Mouse (Mus musculus) heart, embryonic 13.5 days (tissue): ENCODE measurements around the gene Srgap1. TPM values are rescaled to one million over a fixed set of nuclear protein-coding genes. Genes with fewer than 3 reads are reported as not detected.

Experiments
- ATAC-seq: fragments of 200-750 bp; cut with Nextera tagmentation; 2 replicates; pipeline ENCODE4 v1.8.0; 2017; ENCODE audit warnings: moderate TSS enrichment; ENCODE audit not compliant: insufficient number of reproducible peaks, low FRiP score, low TSS enrichment; ENCODE audit errors: extremely low read depth
- H3K27ac ChIP-seq: fragments of 300-500 bp; sonication (generic); replicated peaks from 2 replicates; pipeline ENCODE4 v1.5.1; 2015; ENCODE audit warnings: moderate library complexity, mild to moderate bottlenecking, inconsistent platforms
- H3K27me3 ChIP-seq: fragments of 300-500 bp; sonication (generic); replicated peaks from 2 replicates; pipeline ENCODE4 v1.6.1; 2015; ENCODE audit warnings: mild to moderate bottlenecking, inconsistent platforms
- H3K36me3 ChIP-seq: fragments of 300-500 bp; sonication (generic); 2 replicates; pipeline ENCODE4 v1.6.1; 2015; ENCODE audit warnings: mild to moderate bottlenecking, inconsistent platforms
- H3K4me1 ChIP-seq: fragments of 300-500 bp; sonication (generic); 2 replicates; pipeline ENCODE4 v1.6.1; 2015; ENCODE audit warnings: inconsistent platforms
- H3K4me2 ChIP-seq: fragments of 300-500 bp; sonication (generic); 2 replicates; pipeline ENCODE4 v1.6.1; 2015; ENCODE audit warnings: inconsistent platforms, mild to moderate bottlenecking, moderate library complexity
- H3K4me3 ChIP-seq: fragments of 300-500 bp; sonication (generic); 2 replicates; pipeline ENCODE4 v1.5.1; 2015; ENCODE audit warnings: moderate library complexity, mild to moderate bottlenecking, inconsistent platforms
- H3K9ac ChIP-seq: fragments of 300-500 bp; sonication (generic); 2 replicates; pipeline ENCODE4 v1.6.1; 2015; ENCODE audit warnings: inconsistent platforms, mild to moderate bottlenecking, moderate library complexity
- H3K9me3 ChIP-seq: fragments of 300-500 bp; sonication (generic); 2 replicates; pipeline ENCODE4 v1.6.1; 2016; ENCODE audit warnings: inconsistent platforms
- WGBS: fragments of 180-500 bp; shearing (Covaris S2); methylation state at CpG from one replicate; pipeline ENCODE4 v1.1.7; 2015; ENCODE audit warnings: mixed read lengths; 5-methylcytosine and 5-hydroxymethylcytosine counted together
- polyA plus RNA-seq: library from polyadenylated mRNA; unstranded; fragments of >200 nt; fragmentation: Nextera tagmentation; extraction: Ambion mirVana; gene quantifications from 2 replicates; pipeline ENCODE4 v1.2.1, GENCODE M21; 2015

Srgap1 gene
- polyA plus RNA-seq, 1 experiment from 2014 or later = 8.9 TPM

DNA sequence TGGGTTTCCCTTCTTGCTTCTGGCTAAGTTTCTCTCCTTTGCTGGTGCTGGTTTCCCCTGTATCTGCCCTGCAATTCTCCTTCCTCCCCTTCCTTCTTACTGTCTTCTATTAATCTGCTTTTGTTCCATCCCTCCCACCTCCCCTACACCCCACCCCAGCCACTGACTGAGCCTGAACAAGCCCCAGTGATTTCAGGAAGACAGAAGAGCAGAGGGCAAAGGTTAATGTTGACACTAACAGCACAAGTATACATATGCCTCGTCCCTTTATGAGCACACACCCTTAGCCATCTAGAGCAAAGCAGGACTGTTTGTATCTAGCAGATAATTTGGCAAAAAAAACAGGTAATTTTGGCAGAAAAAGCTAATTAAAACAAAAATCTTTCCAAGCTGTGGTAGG lies 291.3 kb downstream of the Srgap1 start:
- 44% methylated on average over 1 of the region's 1 CpGs for whole genome bisulfite sequencing
- peaks cover 12% of the 10 kb centered on the region for H3K36me3 ChIP-seq

DNA sequence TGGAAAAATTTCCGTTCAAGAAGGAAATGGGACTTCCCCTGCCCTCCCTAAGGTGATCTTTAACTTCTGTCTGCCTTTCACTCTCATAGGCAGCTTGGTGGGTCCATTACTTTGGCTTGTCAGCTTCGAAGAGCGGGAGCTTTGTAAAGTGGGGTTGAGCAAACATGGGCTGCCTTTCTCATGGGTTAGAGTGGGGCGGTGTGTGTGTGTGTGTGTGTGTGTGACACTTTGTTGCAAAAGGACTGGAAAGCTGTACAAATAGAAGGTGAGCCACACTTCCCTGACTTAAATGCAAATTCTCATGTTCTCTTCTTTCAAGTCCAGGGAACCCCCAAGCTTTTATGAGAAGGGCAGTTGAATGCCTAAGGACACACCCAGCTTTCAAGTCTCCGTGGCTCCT lies 292.9 kb downstream of the Srgap1 start:
- H3K36me3 ChIP-seq = peaks cover 23% of the 10 kb centered on the region
- no peaks in the 10 kb centered on the region for H3K27me3 ChIP-seq
- WGBS = 73% methylated on average over 5 of the region's 5 CpGs
- no peak overlapping the region for H3K9ac ChIP-seq
- no peak overlapping the region for H3K4me3 ChIP-seq
- H3K9me3 ChIP-seq = no peaks in the 10 kb centered on the region
- H3K4me1 ChIP-seq = no peaks in the 10 kb centered on the region
- H3K4me2 ChIP-seq = no peak overlapping the region
- no peak for ATAC-seq
- H3K27ac ChIP-seq = no peak overlapping the region

More for the DNA sequence above, 291.3 kb downstream of the Srgap1 start:
- no peaks in the 10 kb centered on the region for H3K27me3 ChIP-seq
- H3K9ac ChIP-seq = no peak overlapping the region
- no peaks in the 10 kb centered on the region for H3K9me3 ChIP-seq
- no peak for ATAC-seq
- peak overlapping the region; percentile 44 for H3K27ac ChIP-seq
- H3K4me3 ChIP-seq = no peak overlapping the region
- no peak overlapping the region for H3K4me2 ChIP-seq
- H3K4me1 ChIP-seq = no peaks in the 10 kb centered on the region

DNA sequence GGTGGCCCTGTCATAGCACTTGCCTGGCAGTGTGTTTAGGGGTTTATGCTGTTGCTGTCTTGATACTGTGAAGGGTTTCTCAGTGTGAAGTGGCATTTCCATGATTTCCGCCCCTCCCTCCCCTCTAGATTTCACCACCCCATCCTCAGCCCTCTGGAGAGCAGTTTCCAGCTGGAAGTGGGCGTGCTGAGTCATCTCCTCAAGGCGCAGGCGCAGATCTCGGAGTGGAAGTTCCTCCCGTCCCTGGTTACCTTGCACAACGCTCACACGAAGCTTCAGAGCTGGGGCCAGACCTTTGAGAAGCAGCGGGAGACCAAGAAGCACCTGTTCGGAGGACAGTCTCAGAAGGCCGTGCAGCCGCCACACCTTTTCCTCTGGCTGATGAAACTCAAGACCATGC lies 296.9 kb downstream of the Srgap1 start:
- Histone ChIP-seq H3K4me1 (no peaks in the 10 kb centered on the region), H3K36me3 (peaks cover 59% of the 10 kb centered on the region), H3K9ac (no peak overlapping the region), H3K9me3 (no peaks in the 10 kb centered on the region), H3K4me3 (no peak overlapping the region), H3K27me3 (no peaks in the 10 kb centered on the region), H3K4me2 (no peak overlapping the region), H3K27ac (no peak overlapping the region)
- WGBS = 86% methylated on average over 12 of the region's 12 CpGs
- ATAC-seq = no peak

DNA sequence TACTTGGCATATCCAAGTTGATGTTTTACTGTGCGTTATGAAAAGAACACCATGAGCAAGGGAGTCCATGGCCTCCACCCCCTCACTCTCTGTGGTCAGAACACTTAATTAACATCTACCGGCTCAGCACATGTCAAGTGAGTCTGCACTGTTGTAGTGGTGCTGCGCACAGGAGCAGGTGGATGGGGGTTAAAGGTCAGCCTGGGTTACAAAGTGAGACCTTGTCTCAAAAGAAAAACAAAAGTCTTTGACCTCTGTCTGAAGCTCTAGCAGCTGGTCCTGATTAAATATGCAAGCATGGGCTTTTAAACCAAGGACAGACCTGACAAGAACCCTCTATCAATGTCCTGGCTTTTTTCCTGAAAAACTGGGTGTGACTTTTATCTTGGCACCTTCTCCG lies 304.8 kb downstream of the Srgap1 start:
- ATAC-seq = no peak
- Histone ChIP-seq H3K9ac (no peak overlapping the region), H3K4me3 (no peak overlapping the region), H3K36me3 (peaks cover 24% of the 10 kb centered on the region), H3K4me1 (peaks cover 9% of the 10 kb centered on the region), H3K27ac (no peak overlapping the region), H3K27me3 (no peaks in the 10 kb centered on the region), H3K4me2 (no peak overlapping the region), H3K9me3 (no peaks in the 10 kb centered on the region)
- WGBS = 67% methylated on average over 4 of the region's 4 CpGs

DNA sequence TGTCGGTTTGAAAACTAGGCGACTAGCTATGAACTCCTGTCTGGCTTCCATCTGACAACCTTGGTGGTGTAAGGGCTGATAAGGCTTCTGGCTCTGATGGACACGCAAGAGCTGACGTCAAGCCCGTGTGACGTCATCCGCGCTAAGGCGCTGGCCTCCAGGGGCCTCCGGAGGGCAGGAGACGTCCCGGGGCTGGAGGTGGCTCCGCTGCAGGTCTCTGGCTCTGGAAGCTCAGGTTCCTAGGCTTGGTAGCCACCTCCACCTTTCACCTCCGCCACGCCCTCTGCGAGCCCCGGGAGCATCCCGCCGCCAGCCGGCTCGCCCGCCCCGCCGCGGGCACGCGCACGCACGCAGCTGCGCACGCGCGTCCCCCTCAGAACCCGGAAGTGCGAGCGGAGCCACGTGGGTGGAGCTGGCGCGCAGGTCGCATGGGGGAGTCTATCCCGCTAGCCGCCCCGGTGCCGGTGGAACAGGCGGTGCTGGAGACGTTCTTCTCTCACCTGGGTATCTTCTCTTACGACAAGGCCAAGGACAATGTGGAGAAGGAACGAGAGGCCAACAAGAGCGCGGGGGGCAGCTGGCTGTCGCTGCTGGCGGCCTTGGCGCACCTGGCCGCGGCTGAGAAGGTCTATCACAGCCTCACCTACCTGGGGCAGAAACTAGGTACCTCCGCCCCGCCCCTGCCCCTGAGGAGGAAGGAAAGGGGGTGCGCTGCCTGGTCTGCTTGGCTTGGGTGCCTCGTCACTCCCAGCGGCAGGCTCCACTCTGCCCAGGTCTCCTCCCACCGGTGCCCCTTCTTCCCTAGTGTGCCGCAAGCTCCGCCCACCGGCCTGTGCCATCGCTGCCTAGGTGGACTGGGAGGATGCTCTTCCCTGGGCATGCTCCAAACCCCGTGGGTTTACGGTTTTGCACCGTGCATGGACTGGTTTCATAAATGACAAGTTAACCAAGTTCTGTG lies 307.3 kb downstream of the Srgap1 start, which contains the start of gene BC048403:
Gene BC048403, plus strand, starts transcription at position 390 of the 958 bp plus-strand sequence.
- ATAC-seq = peak; percentile 85
- under 1% methylated on average over 64 of the region's 68 CpGs for WGBS
- Histone ChIP-seq H3K9me3 (no peaks in the 10 kb centered on the region), H3K36me3 (no peaks in the 10 kb centered on the region), H3K27ac (peak within 1 kb of the TSS; percentile 60), H3K27me3 (no peaks in the 10 kb centered on the region), H3K9ac (peak within 1 kb of the TSS; percentile 86), H3K4me2 (peak within 1 kb of the TSS; percentile 86), H3K4me1 (peaks cover 9% of the 10 kb centered on the region), H3K4me3 (peak within 1 kb of the TSS; percentile 81)

DNA sequence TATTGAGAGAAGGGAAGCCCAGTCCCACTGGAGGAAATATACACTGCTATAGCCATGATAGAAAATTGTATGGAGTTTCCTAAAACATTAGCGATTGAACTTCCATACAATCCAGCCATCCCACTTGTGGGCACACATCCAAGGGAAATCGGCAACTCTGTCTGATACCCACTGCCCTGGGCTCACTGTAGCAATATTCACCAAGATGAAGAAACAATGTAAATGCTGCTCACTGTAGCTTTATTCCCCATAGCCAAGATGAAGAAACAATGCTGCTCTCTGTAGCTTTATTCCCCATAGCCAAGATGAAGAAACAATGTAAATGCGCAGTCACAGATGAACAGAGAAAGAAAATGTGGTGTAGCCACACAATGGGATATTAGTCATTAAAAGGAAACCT lies 309.9 kb downstream of the Srgap1 start:
- peaks cover 9% of the 10 kb centered on the region for H3K4me1 ChIP-seq
- no peak overlapping the region for H3K9ac ChIP-seq
- no peaks in the 10 kb centered on the region for H3K9me3 ChIP-seq
- no peak for ATAC-seq
- H3K4me3 ChIP-seq = no peak overlapping the region
- no peaks in the 10 kb centered on the region for H3K36me3 ChIP-seq
- WGBS = 79% methylated on average over 3 of the region's 3 CpGs
- no peak overlapping the region for H3K27ac ChIP-seq
- H3K27me3 ChIP-seq = no peaks in the 10 kb centered on the region
- no peak overlapping the region for H3K4me2 ChIP-seq

DNA sequence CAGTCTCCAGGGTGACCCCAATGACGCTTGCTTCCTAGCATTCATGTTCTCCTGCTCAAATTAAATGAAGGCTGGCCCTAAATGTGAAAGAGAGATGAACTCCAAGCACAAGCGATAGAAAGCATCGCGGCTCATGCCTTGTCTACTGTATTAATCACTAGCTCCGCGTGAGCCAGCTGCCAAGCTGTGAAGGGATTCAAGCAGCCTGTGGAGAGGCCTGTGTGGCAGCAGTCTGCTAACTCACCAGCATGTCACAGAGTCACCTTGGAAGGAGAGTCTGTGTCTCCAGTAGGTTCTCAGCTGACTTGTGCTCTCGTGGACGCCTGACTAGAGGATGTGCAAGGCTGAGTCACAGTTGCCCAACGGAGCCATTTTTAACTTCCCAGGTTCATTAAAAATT lies 314.6 kb downstream of the Srgap1 start:
- no peak for ATAC-seq
- Histone ChIP-seq H3K4me2 (no peak overlapping the region), H3K4me1 (no peaks in the 10 kb centered on the region), H3K27me3 (no peaks in the 10 kb centered on the region), H3K4me3 (no peak overlapping the region), H3K9me3 (no peaks in the 10 kb centered on the region), H3K27ac (no peak overlapping the region), H3K9ac (no peak overlapping the region), H3K36me3 (no peaks in the 10 kb centered on the region)
- WGBS = 83% methylated on average over 9 of the region's 9 CpGs

DNA sequence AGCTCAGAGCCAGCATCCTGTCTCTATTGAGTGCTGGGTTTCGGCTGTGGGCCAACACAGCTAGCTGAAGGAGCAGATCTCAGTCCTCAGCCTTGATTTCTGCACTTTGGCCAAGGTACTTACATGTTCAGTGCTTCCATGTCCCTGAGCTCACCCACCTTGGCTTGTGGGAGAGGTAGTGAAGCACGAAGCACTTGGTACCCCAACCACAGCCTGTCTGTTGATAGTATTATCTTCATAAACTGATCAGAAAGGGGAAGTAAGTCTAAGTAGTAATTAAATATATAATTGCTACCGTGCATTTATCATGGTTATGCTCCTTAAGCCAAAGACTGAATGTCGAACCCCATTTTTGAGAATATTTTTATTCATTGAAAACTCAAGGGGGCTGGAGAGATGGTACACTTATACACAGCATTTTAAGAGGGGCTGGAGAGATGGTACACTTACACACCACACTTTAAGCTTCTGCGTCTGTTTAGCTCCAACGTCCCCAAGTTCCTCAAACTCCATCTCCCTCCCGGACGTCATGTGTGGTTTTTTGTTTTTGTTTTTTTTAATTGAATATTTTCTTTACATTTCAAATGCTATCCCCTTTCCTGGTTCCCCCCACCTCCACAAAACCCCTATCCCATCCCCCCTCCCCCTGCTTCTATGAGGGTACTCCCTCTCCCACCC lies 315.9 kb downstream of the Srgap1 start:
- no peaks in the 10 kb centered on the region for H3K36me3 ChIP-seq
- WGBS = 84% methylated on average over 8 of the region's 8 CpGs
- no peaks in the 10 kb centered on the region for H3K4me1 ChIP-seq
- H3K9me3 ChIP-seq = no peaks in the 10 kb centered on the region
- no peak overlapping the region for H3K4me3 ChIP-seq
- H3K27me3 ChIP-seq = no peaks in the 10 kb centered on the region
- H3K27ac ChIP-seq = no peak overlapping the region
- H3K9ac ChIP-seq = no peak overlapping the region
- ATAC-seq = no peak
- no peak overlapping the region for H3K4me2 ChIP-seq

Other genes with a start within 250 kb of the Srgap1 start
- 36.2 and 41.6 TPM in 2 replicates for gene Rxylt1, start 50.1 kb upstream of the Srgap1 start, polyA plus RNA-seq